Mouse (Mus musculus) brain, embryonic 14.5 days (tissue): ENCODE measurements at regions not wholly inside any gene's neighbourhood (a gene's known extent, or its start where the extent isn't known, plus 50 kb on each side); places are given as distances from the start of the nearest gene placed in this dataset.

Source experiments
- CTCF ChIP-seq: fragments of 200-500 bp; IDR thresholded peaks from 2 replicates; pipeline ENCODE4 v1.5.1; 2012; ENCODE audit warnings: inconsistent platforms, mild to moderate bottlenecking, moderate library complexity, borderline replicate concordance; ENCODE audit not compliant: insufficient read depth, insufficient read length; ENCODE audit errors: extremely low read depth
- POLR2A ChIP-seq: fragments of 200-500 bp; IDR thresholded peaks from 2 replicates; pipeline ENCODE4 v1.6.1; 2012; ENCODE audit warnings: mild to moderate bottlenecking, inconsistent platforms, borderline replicate concordance; ENCODE audit not compliant: poor library complexity, insufficient read depth, insufficient read length, severe bottlenecking; ENCODE audit errors: extremely low read depth

DNA sequence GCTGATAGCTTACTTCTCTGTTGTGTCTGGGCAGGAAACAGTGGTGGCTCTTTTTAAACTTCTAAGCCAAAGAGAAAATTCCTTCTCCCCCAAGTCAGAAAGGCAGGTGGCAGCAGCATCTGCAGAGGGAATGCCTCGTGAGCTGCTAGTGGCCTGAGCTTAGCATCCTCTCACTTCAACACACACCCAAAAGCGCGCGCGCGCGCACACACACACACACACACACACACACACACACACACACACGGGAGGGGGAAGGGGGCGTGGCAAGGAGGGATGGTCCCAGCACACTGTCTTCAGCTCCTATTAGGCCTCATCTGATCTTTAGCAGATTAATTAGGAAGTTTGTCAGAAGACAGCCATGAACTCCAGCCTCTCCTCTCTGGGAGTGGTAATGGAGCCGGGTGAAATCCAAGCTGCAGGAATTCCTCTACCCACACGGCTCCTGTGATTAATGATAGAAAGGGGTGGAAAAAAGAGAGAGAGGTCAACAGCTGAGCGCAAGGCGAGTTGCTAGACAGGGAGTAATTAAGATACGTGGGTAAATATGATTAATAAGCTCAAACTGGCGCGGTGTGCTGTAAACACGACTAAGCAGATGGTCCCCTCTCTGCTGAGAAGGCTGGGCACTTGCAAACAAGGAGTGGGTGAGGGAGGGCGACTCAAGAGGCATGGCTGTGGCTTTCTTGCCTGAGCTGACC is 349.8 kb upstream of the Zfp703 start:
- TF ChIP-seq CTCF (no peak), POLR2A (no peak)
